Mouse (Mus musculus): Measurements from ENCODE around the gene Ndst2. TPM values are rescaled to one million over a fixed set of nuclear protein-coding genes. Genes with fewer than 3 reads are reported as not detected.
A peak's percentile ranks its signal among the peaks of the same experiment; 100 is the strongest.

The Ndst2 gene
- polyA plus RNA-seq, 1 experiment from 2014 or later = 24.5 TPM

Small RNA genes lying within 50 kb of the gene (microRNA-seq; reads per million reads assigned to microRNA genes)
- 2.7 reads per million, percentile 4 among the genes with 10 or more reads in this experiment for gene Mir6946

Other genes starting within 250 kb of the Ndst2 start
- 1.3 and 1.4 TPM in 2 replicates for gene Mss51, start 237.7 kb downstream of the Ndst2 start, polyA plus RNA-seq (2016; fragmentation: Nextera tagmentation; extraction: Ambion mirVana)
- 72.0 and 79.5 TPM in 2 replicates for gene Ppp3cb, start 188.0 kb downstream of the Ndst2 start, polyA plus RNA-seq (2016; fragmentation: Nextera tagmentation; extraction: Ambion mirVana)
- 15.8 and 18.9 TPM in 2 replicates for gene Usp54, start 93.5 kb downstream of the Ndst2 start, polyA plus RNA-seq (2016; fragmentation: Nextera tagmentation; extraction: Ambion mirVana)
- not detected in 2 replicates for gene Myoz1, start 78.0 kb downstream of the Ndst2 start, polyA plus RNA-seq (2016; fragmentation: Nextera tagmentation; extraction: Ambion mirVana)
- gene Synpo2l, start 66.2 kb downstream of the Ndst2 start, polyA plus RNA-seq (2016; fragmentation: Nextera tagmentation; extraction: Ambion mirVana) = 0.24 and 0.50 TPM in 2 replicates
- 87.6 and 94.8 TPM in 2 replicates for gene Sec24c, start 60.3 kb downstream of the Ndst2 start, polyA plus RNA-seq (2016; fragmentation: Nextera tagmentation; extraction: Ambion mirVana)
- 20.5 and 23.3 TPM in 2 replicates for gene Fut11, start 39.6 kb downstream of the Ndst2 start, polyA plus RNA-seq (2016; fragmentation: Nextera tagmentation; extraction: Ambion mirVana)
- 268 and 275 TPM in 2 replicates for gene Chchd1, start 31.6 kb downstream of the Ndst2 start, polyA plus RNA-seq (2016; fragmentation: Nextera tagmentation; extraction: Ambion mirVana)
- 46.0 and 46.5 TPM in 2 replicates for gene Zswim8, start 27.0 kb downstream of the Ndst2 start, polyA plus RNA-seq (2016; fragmentation: Nextera tagmentation; extraction: Ambion mirVana)
- 54.1 and 60.4 TPM in 2 replicates for gene Camk2g, start 59.5 kb upstream of the Ndst2 start, polyA plus RNA-seq (2016; fragmentation: Nextera tagmentation; extraction: Ambion mirVana)
- gene Plau, start 102.1 kb upstream of the Ndst2 start, polyA plus RNA-seq (2016; fragmentation: Nextera tagmentation; extraction: Ambion mirVana) = 0.10 and 0.15 TPM in 2 replicates
- gene Vcl, start 194.8 kb upstream of the Ndst2 start, polyA plus RNA-seq (2016; fragmentation: Nextera tagmentation; extraction: Ambion mirVana) = 20.0 and 21.4 TPM in 2 replicates